Mouse (Mus musculus): ENCODE measurements around the gene Slc39a11. TPM values are rescaled to one million over a fixed set of nuclear protein-coding genes. Genes with fewer than 3 reads are reported as not detected.
A peak's percentile ranks its signal among the peaks of the same experiment; 100 is the strongest.

The Slc39a11 gene
- polyA plus RNA-seq, 1 experiment from 2014 or later = 17.8 TPM

DNA sequence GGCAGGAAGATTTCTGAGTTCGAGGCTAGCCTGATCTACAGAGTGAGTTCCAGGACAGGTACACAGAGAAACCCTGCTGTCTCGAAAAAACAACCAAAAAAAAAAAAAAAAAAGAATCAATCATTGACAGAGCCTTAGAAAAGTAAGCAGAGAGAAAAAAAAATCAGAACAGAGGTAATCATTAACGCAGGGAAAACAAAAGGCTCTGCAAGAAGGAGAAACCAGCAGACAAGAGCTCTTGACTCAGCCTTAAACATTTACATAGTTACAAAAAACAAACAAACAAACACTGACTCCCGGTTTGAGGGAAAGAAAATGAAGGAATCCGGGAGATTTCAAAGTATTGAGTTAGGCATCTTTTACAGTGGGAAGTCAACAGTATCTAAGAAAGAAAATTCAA lies 40.3 kb downstream of the Slc39a11 start:
- H3K27me3 ChIP-seq (ENCODE audit: control insufficient read depth, insufficient read depth, low read length) = no peaks in the 10 kb centered on the region
- no peaks in the 10 kb centered on the region for H3K36me3 ChIP-seq (ENCODE audit: control insufficient read depth, insufficient read depth, low read length)

DNA sequence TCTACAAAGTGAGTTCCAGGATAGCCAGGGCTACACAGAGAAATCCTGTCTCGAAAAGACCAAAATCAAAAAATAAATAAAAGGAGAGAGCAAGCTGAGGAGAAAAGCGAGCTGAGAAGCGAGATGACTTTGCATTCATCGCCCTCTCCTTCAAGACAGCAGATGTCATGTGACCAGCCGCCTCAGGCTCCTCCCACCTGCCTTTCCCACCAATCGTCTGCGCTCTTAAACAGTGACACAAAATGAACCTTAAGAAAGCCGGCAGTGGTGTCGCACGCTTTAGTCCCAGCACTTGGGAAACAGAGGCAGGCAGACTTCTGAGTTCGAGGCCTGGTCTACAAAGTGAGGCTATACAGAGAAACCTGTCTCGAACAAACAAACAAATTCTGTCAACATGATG lies 42.3 kb downstream of the Slc39a11 start:
- no peaks in the 10 kb centered on the region for H3K27me3 ChIP-seq (ENCODE audit: control insufficient read depth, insufficient read depth, low read length)
- no peaks in the 10 kb centered on the region for H3K9me3 ChIP-seq (ENCODE audit: control insufficient read depth, low read length)
- DNase-seq (ENCODE audit: low spot score, missing footprints) (no peak), ATAC-seq (ENCODE audit: low FRiP score) (no peak)
- no peak overlapping the region for H3K9ac ChIP-seq (ENCODE audit: low read length)
- WGBS = 94% methylated on average over 12 of the region's 12 CpGs
- H3K4me3 ChIP-seq (ENCODE audit: low read depth, low read length) = no peak overlapping the region
- no peak overlapping the region for H3K27ac ChIP-seq (ENCODE audit: low read depth, low read length)
- no peak overlapping the region for H3K4me2 ChIP-seq
- H3K4me1 ChIP-seq (ENCODE audit: control insufficient read depth, insufficient read depth, low read length) = peaks cover 3% of the 10 kb centered on the region; the same call in 1 of the 2 replicates
- H3K36me3 ChIP-seq (ENCODE audit: control insufficient read depth, insufficient read depth, low read length) = no peaks in the 10 kb centered on the region

More for the DNA sequence above, 40.3 kb downstream of the Slc39a11 start:
- DNase-seq (ENCODE audit: low spot score, missing footprints) (no peak), ATAC-seq (ENCODE audit: low FRiP score) (no peak)
- Histone ChIP-seq H3K9ac (ENCODE audit: low read length) (no peak overlapping the region), H3K4me1 (ENCODE audit: control insufficient read depth, insufficient read depth, low read length) (peaks cover 3% of the 10 kb centered on the region; the same call in 1 of the 2 replicates), H3K4me3 (ENCODE audit: low read depth, low read length) (no peak overlapping the region), H3K4me2 (no peak overlapping the region), H3K27ac (ENCODE audit: low read depth, low read length) (no peak overlapping the region), H3K9me3 (ENCODE audit: control insufficient read depth, low read length) (no peaks in the 10 kb centered on the region)
- 91% methylated on average over 5 of the region's 5 CpGs for WGBS

DNA sequence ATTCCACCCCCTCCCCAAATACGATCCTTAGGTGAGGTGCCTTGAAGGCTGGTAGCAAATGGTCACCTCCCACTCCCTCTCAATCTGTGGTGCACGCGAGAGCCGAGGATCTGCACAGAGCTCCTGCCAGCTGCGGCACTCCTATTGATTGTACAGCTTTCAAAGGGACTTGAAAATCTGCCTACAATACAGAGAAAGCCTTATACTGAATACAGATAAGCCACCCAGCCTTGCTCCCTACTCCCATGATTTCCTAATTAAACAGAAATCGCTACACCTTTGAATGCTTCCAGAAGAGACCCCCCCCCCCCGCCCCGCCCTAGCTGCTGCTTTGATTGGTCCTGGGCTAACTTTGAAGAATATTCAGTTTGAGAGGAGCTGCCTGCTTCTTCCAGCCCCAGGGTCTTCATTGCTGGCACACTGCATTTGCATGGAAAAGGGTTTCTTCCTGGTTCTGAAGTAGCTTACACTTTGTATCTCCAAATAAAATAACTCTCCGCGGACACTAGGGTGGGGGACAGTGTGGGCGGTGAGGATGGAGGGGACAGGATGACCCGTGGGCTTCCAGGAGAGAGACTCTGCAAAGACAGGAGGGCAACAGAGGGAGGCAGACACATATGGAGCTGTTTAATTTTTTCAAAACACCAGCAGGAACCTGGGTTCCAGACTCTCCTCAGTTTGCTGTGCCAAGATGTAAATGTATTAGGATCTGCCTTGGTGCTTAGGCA lies 48.1 kb downstream of the Slc39a11 start:
- 46% methylated on average over 12 of the region's 12 CpGs for WGBS
- DNase-seq (ENCODE audit: low spot score, missing footprints) = peak; percentile 79

GRCm38 (mm10) chr11:113600526-113601245 lies 49.2 kb downstream of the Slc39a11 start:
- DNase-seq (ENCODE audit: low spot score, missing footprints) (peak; percentile 83), ATAC-seq (ENCODE audit: low FRiP score) (no peak)
- no peak overlapping the region for H3K4me2 ChIP-seq
- no peaks in the 10 kb centered on the region for H3K9me3 ChIP-seq (ENCODE audit: control insufficient read depth, low read length)
- 88% methylated on average over 18 of the region's 18 CpGs for WGBS
- H3K36me3 ChIP-seq (ENCODE audit: control insufficient read depth, insufficient read depth, low read length) = no peaks in the 10 kb centered on the region
- H3K4me1 ChIP-seq (ENCODE audit: control insufficient read depth, insufficient read depth, low read length) = peaks cover 18% of the 10 kb centered on the region
- peak overlapping the region; percentile 67; the same call in 1 of the 2 replicates for H3K27ac ChIP-seq (ENCODE audit: low read depth, low read length)
- no peak overlapping the region for H3K4me3 ChIP-seq (ENCODE audit: low read depth, low read length)
- no peak overlapping the region for H3K9ac ChIP-seq (ENCODE audit: low read length)
- H3K27me3 ChIP-seq (ENCODE audit: control insufficient read depth, insufficient read depth, low read length) = no peaks in the 10 kb centered on the region

More for the DNA sequence above, 48.1 kb downstream of the Slc39a11 start:
- Histone ChIP-seq H3K27ac (ENCODE audit: low read depth, low read length) (peak overlapping the region; percentile 67; the same call in 1 of the 2 replicates), H3K4me3 (ENCODE audit: low read depth, low read length) (no peak overlapping the region), H3K4me2 (no peak overlapping the region), H3K27me3 (ENCODE audit: control insufficient read depth, insufficient read depth, low read length) (no peaks in the 10 kb centered on the region), H3K4me1 (ENCODE audit: control insufficient read depth, insufficient read depth, low read length) (peaks cover 18% of the 10 kb centered on the region), H3K9me3 (ENCODE audit: control insufficient read depth, low read length) (no peaks in the 10 kb centered on the region), H3K9ac (ENCODE audit: low read length) (peak overlapping the region; percentile 20; the same call in 1 of the 2 replicates), H3K36me3 (ENCODE audit: control insufficient read depth, insufficient read depth, low read length) (no peaks in the 10 kb centered on the region)
- ATAC-seq (ENCODE audit: low FRiP score) = peak; percentile 80

- Histone ChIP-seq H3K9ac (ENCODE audit: low read length) (no peak overlapping the region), H3K27me3 (ENCODE audit: control insufficient read depth, insufficient read depth, low read length) (no peaks in the 10 kb centered on the region), H3K4me2 (no peak overlapping the region), H3K9me3 (ENCODE audit: control insufficient read depth, low read length) (no peaks in the 10 kb centered on the region), H3K36me3 (ENCODE audit: control insufficient read depth, insufficient read depth, low read length) (no peaks in the 10 kb centered on the region), H3K4me1 (ENCODE audit: control insufficient read depth, insufficient read depth, low read length) (peaks cover 18% of the 10 kb centered on the region), H3K27ac (ENCODE audit: low read depth, low read length) (no peak overlapping the region), H3K4me3 (ENCODE audit: low read depth, low read length) (no peak overlapping the region)
- 83% methylated on average over 3 of the region's 3 CpGs for WGBS
- no peak for DNase-seq (ENCODE audit: low spot score, missing footprints)
- ATAC-seq (ENCODE audit: low FRiP score) = no peak
These were observed 52.2 kb downstream of the Slc39a11 start for GRCm38 (mm10) chr11:113597632-113598031.

DNA sequence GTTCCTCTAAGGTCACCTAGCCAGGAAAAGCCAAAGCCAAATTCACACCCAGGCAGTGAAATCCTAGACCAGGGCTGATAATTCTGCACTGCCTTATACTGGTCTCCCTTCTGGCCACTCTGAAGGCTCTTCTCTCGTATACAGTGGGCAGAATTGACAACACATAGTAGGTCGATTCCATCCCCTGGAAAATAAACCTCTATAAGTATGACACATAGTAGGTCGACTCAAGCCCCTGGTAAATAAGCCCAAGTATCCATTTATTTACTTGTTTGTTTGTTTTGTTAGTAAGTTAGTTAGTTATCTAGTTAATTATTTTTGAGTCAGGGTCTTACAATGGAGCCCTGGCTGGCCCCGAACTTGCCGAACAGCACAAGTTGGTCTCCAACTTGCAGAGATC lies 54.7 kb downstream of the Slc39a11 start:
- Histone ChIP-seq H3K36me3 (ENCODE audit: control insufficient read depth, insufficient read depth, low read length) (no peaks in the 10 kb centered on the region), H3K4me3 (ENCODE audit: low read depth, low read length) (no peak overlapping the region), H3K27ac (ENCODE audit: low read depth, low read length) (no peak overlapping the region), H3K9ac (ENCODE audit: low read length) (no peak overlapping the region), H3K4me1 (ENCODE audit: control insufficient read depth, insufficient read depth, low read length) (no peaks in the 10 kb centered on the region), H3K4me2 (no peak overlapping the region), H3K9me3 (ENCODE audit: control insufficient read depth, low read length) (no peaks in the 10 kb centered on the region), H3K27me3 (ENCODE audit: control insufficient read depth, insufficient read depth, low read length) (no peaks in the 10 kb centered on the region)
- DNase-seq (ENCODE audit: low spot score, missing footprints) (no peak), ATAC-seq (ENCODE audit: low FRiP score) (no peak)
- 83% methylated on average over 5 of the region's 5 CpGs for WGBS

- 62% methylated on average over 3 of the region's 3 CpGs for WGBS
- H3K27ac ChIP-seq (ENCODE audit: low read depth, low read length) = no peak overlapping the region
These were observed 60.9 kb downstream of the Slc39a11 start for GRCm38 (mm10) chr11:113588936-113589335.

GRCm38 (mm10) chr11:113586423-113586822 lies 63.5 kb downstream of the Slc39a11 start:
- no peak overlapping the region for H3K4me3 ChIP-seq (ENCODE audit: low read depth, low read length)
- H3K9ac ChIP-seq (ENCODE audit: low read length) = no peak overlapping the region
- no peak overlapping the region for H3K27ac ChIP-seq (ENCODE audit: low read depth, low read length)
- DNase-seq (ENCODE audit: low spot score, missing footprints) (no peak), ATAC-seq (ENCODE audit: low FRiP score) (no peak)
- no peaks in the 10 kb centered on the region; the same call in 1 of the 2 replicates for H3K4me1 ChIP-seq (ENCODE audit: control insufficient read depth, insufficient read depth, low read length)
- no peaks in the 10 kb centered on the region for H3K36me3 ChIP-seq (ENCODE audit: control insufficient read depth, insufficient read depth, low read length)
- H3K27me3 ChIP-seq (ENCODE audit: control insufficient read depth, insufficient read depth, low read length) = no peaks in the 10 kb centered on the region
- 46% methylated on average over 6 of the region's 6 CpGs for WGBS
- H3K4me2 ChIP-seq = no peak overlapping the region
- H3K9me3 ChIP-seq (ENCODE audit: control insufficient read depth, low read length) = no peaks in the 10 kb centered on the region

More at GRCm38 (mm10) chr11:113588936-113589335, 60.9 kb downstream of the Slc39a11 start:
- H3K4me2 ChIP-seq = no peak overlapping the region
- no peak overlapping the region for H3K4me3 ChIP-seq (ENCODE audit: low read depth, low read length)
- H3K9me3 ChIP-seq (ENCODE audit: control insufficient read depth, low read length) = no peaks in the 10 kb centered on the region
- ATAC-seq (ENCODE audit: low FRiP score) = no peak
- no peak for DNase-seq (ENCODE audit: low spot score, missing footprints)
- H3K4me1 ChIP-seq (ENCODE audit: control insufficient read depth, insufficient read depth, low read length) = no peaks in the 10 kb centered on the region
- H3K36me3 ChIP-seq (ENCODE audit: control insufficient read depth, insufficient read depth, low read length) = no peaks in the 10 kb centered on the region
- H3K9ac ChIP-seq (ENCODE audit: low read length) = no peak overlapping the region
- H3K27me3 ChIP-seq (ENCODE audit: control insufficient read depth, insufficient read depth, low read length) = no peaks in the 10 kb centered on the region

All from midbrain, embryonic 11.5 days (tissue).